Mouse (Mus musculus) spleen, adult 2 months (tissue): ENCODE measurements around the gene Nlrp9c. TPM values are rescaled to one million over a fixed set of nuclear protein-coding genes. Genes with fewer than 3 reads are reported as not detected.
"Not testable (repeated sequence)": the region's sequence is repeated elsewhere in the genome, so short reads cannot be mapped to it uniquely, and the experiment has no call there.

Experiments used
- DNase-seq, 2 experiments: peaks; one replicate each; pipeline versions ENCODE4 v3.0.0 to v3.0.0-alpha.2; 2012 to 2021; ENCODE audit warnings: low spot score in 2 of 2, low read depth in 1 of 2
- H3K27ac ChIP-seq: fragments of 200-500 bp; 2 replicates; pipeline ENCODE4 v1.5.1; 2012; ENCODE audit warnings: low read length, inconsistent platforms; ENCODE audit not compliant: insufficient read depth
- H3K27me3 ChIP-seq: fragments of 200-500 bp; 2 replicates; pipeline ENCODE4 v1.6.1; 2012; ENCODE audit warnings: mild to moderate bottlenecking, moderate library complexity, low read length, inconsistent platforms; ENCODE audit not compliant: control insufficient read depth, insufficient read depth
- H3K36me3 ChIP-seq: fragments of 200-500 bp; 2 replicates; pipeline ENCODE4 v1.6.1; 2012; ENCODE audit warnings: mild to moderate bottlenecking, low read length, inconsistent platforms; ENCODE audit not compliant: control insufficient read depth, insufficient read depth
- H3K4me1 ChIP-seq: fragments of 200-500 bp; 2 replicates; pipeline ENCODE4 v1.6.1; 2011; ENCODE audit warnings: inconsistent platforms; ENCODE audit not compliant: control insufficient read depth, insufficient read depth, insufficient read length
- H3K4me3 ChIP-seq: fragments of 200-500 bp; 2 replicates; pipeline ENCODE4 v1.5.1; 2011; ENCODE audit warnings: mild to moderate bottlenecking, inconsistent platforms; ENCODE audit not compliant: insufficient read depth, insufficient read length; ENCODE audit errors: extremely low read depth
- WGBS: fragments of 180-500 bp; shearing (Covaris S2); methylation state at CpG from one replicate; pipeline ENCODE4 v1.1.7; 2018; 5-methylcytosine and 5-hydroxymethylcytosine counted together
- polyA plus RNA-seq: library from polyadenylated mRNA; depleted of rRNA; stranded (reverse); fragments of >200 nt; gene quantifications from 2 replicates; pipeline ENCODE4 v1.2.3, GENCODE M21; 2012; rRNA removed

Gene Nlrp9c
- polyA plus RNA-seq, 1 experiment, result not detected

DNA sequence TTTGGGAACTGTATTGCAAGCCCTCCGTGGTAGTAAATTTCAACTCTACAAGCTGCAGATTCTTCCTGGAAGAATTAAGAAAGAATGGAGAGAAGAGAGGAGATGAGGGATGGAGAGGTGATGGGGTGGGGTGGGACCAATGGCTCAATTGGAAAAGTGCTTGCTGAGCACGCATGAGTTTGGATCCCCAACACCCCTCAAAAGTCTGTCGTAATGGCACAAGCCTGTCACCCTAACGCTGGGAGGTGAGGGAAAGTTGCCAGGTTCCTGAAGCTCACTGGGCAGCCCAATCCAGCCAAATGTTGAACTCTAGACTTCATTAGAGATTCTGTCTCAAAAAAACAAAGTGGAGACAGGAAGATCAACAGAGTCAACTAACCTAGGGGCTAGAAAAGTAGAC is 87.7 kb downstream of the Nlrp9c start:
- not testable (repeated sequence) for H3K36me3 ChIP-seq, H3K4me1 ChIP-seq, H3K27ac ChIP-seq, H3K4me3 ChIP-seq, DNase-seq, H3K27me3 ChIP-seq
- WGBS, result 74% methylated on average over 4 of the region's 4 CpGs

DNA sequence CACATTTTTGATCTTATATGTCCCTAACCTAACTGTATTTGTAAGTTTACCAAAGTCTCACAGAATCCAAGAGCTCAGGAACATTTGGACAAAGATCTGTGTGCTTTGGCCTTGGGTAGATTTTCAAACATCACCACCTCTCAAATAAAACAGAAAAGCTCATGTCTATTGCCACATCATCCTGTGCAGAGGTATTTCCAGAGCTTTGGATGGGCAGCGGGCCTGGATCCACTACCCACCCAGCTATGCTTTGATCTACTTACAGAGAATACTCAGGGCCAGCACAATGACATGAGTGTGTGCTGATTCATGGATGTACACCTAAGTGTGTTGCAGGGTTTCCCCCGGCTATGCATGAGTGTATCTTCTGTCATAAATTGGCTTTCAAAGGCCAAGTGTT is 88.3 kb downstream of the Nlrp9c start:
- H3K27ac ChIP-seq, DNase-seq: not testable (repeated sequence)
- WGBS, result 93% methylated on average over 2 of the region's 2 CpGs

DNA sequence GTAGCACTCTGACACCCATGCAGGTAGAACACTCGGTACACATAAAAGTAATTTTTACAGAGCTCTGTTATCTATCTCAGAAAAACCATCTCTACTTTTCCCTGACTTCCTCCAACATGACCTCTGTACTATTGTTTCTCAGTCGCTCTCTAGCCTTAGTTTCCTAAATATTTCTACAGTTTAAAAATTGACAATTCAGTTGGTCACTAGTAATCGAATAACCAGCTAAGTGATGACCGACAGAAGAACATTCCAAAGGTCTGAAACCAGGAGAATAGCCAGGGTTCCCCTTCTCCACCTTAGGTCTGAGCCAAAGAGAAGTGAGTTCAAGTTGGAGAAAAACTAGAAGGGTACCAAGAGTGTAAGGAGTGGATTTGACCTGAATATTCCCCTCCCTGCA is 91.7 kb downstream of the Nlrp9c start:
- 89% methylated on average over 4 of the region's 4 CpGs for WGBS
- H3K27ac ChIP-seq, H3K4me3 ChIP-seq, H3K36me3 ChIP-seq, H3K27me3 ChIP-seq, H3K4me1 ChIP-seq, DNase-seq: not testable (repeated sequence)

More for the DNA sequence above, 88.3 kb downstream of the Nlrp9c start:
- H3K4me1 ChIP-seq, H3K4me3 ChIP-seq, H3K36me3 ChIP-seq, H3K27me3 ChIP-seq: not testable (repeated sequence)

- H3K27me3 ChIP-seq, H3K4me1 ChIP-seq, H3K36me3 ChIP-seq, H3K4me3 ChIP-seq, H3K27ac ChIP-seq, DNase-seq: not testable (repeated sequence)
- 61% methylated on average over 2 of the region's 2 CpGs for WGBS
Measured at GRCm38 (mm10) chr7:26306926-26307325, 96.6 kb downstream of the Nlrp9c start, which contains the start of gene Cyp2a4. Gene Cyp2a4, plus strand, starts transcription at chr7:26307169.

- H3K4me1 ChIP-seq, DNase-seq, H3K36me3 ChIP-seq, H3K27me3 ChIP-seq, H3K27ac ChIP-seq, H3K4me3 ChIP-seq: not testable (repeated sequence)
- 88% methylated on average over 8 of the region's 8 CpGs for WGBS
Measured at GRCm38 (mm10) chr7:26303429-26304166, 99.9 kb downstream of the Nlrp9c start.

Other genes starting within 250 kb of the Nlrp9c start
- gene Cyp2b9, start 230.3 kb downstream of the Nlrp9c start, polyA plus RNA-seq, result not detected in 2 replicates
- not detected in 2 replicates for gene Vmn1r184, start 143.4 kb downstream of the Nlrp9c start, polyA plus RNA-seq
- gene Cyp2a4, start 96.5 kb downstream of the Nlrp9c start, polyA plus RNA-seq, result not detected in 2 replicates
- not detected in 2 replicates for gene Nlrp4a, start 31.4 kb upstream of the Nlrp9c start, polyA plus RNA-seq
- not detected in 2 replicates for gene Nlrp9a, start 131.3 kb upstream of the Nlrp9c start, polyA plus RNA-seq
- not detected in 2 replicates for gene Vmn1r185, start 214.8 kb upstream of the Nlrp9c start, polyA plus RNA-seq